Mouse (Mus musculus) limb, embryonic 12.5 days (tissue): ENCODE measurements at regions not wholly inside any gene's neighbourhood (a gene's known extent, or its start where the extent isn't known, plus 50 kb on each side); places are given as distances from the start of the nearest gene placed in this dataset.

Experiments
- ATAC-seq: fragments of 200-750 bp; cut with Nextera tagmentation; 2 replicates; pipeline ENCODE4 v1.8.0; 2017; ENCODE audit warnings: low read depth, moderate TSS enrichment; ENCODE audit not compliant: insufficient number of reproducible peaks, insufficient read depth, low FRiP score, low TSS enrichment
- H3K27ac ChIP-seq: fragments of 300-500 bp; sonication (generic); 2 replicates; pipeline ENCODE4 v1.5.1; 2016; ENCODE audit warnings: mild to moderate bottlenecking, moderate library complexity
- H3K27me3 ChIP-seq: fragments of 300-500 bp; sonication (generic); 2 replicates; pipeline ENCODE4 v1.6.1; 2016; ENCODE audit warnings: mild to moderate bottlenecking, moderate library complexity
- H3K36me3 ChIP-seq: fragments of 300-500 bp; sonication (generic); 2 replicates; pipeline ENCODE4 v1.6.1; 2016; ENCODE audit warnings: mild to moderate bottlenecking, moderate library complexity
- H3K4me1 ChIP-seq: fragments of 300-500 bp; sonication (generic); replicated peaks from 2 replicates; pipeline ENCODE4 v1.6.1; 2016
- H3K4me2 ChIP-seq: fragments of 300-500 bp; sonication (generic); 2 replicates; pipeline ENCODE4 v1.6.1; 2016; ENCODE audit warnings: mild to moderate bottlenecking, moderate library complexity
- H3K4me3 ChIP-seq: fragments of 300-500 bp; sonication (generic); replicated peaks from 2 replicates; pipeline ENCODE4 v1.5.1; 2016; ENCODE audit warnings: mild to moderate bottlenecking
- H3K9ac ChIP-seq: fragments of 300-500 bp; sonication (generic); replicated peaks from 2 replicates; pipeline ENCODE4 v1.6.1; 2016; ENCODE audit warnings: mild to moderate bottlenecking, moderate library complexity
- H3K9me3 ChIP-seq: fragments of 300-500 bp; sonication (generic); 2 replicates; pipeline ENCODE4 v1.6.1; 2016; ENCODE audit warnings: mild to moderate bottlenecking, moderate library complexity
- WGBS: fragments of 180-500 bp; shearing (Covaris S2); methylation state at CpG from one replicate; pipeline ENCODE4 v1.1.7; 2016; 5-methylcytosine and 5-hydroxymethylcytosine counted together

DNA sequence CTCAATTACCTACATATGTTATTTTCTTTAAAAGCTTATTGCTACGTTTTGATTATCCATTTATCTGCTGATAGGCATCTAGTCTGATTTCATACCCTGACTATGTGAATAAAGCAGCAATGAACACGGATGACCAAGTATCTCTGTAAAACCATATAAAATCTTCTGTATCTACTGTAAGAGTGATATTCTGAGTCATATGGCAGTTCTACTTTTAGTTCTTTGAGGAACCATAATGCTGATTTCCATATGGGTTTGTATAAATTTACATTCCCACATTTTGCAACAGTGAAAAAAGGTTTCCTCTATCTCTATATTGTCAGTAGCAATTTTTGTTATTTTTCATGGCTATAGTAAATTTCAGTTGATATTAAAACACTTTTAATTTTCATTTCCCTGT, 280.6 kb downstream of the Fsip2 start:
- 73% methylated on average over 2 of the region's 2 CpGs for WGBS
- H3K9ac ChIP-seq = no peak overlapping the region

DNA sequence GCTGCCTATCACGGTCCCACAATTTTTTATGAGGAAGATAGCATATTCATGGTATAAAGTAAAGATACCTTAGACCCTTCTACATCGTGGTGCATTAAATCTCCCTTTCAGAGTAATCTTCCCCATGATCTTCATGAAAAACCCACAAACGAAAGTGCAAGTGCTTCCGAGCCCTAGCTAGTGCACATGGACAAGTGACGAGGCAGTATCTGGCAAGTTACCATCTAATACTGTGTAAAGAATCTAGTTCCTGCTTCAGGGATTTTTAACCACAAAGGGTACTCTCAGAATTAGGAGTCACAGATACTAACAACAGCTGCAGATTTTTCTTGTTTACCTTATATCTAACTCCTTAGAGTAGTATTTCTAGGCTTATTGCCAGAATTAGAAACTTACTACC, 282.8 kb downstream of the Fsip2 start:
- no peak for ATAC-seq
- no peaks in the 10 kb centered on the region for H3K36me3 ChIP-seq
- no peaks in the 10 kb centered on the region for H3K4me1 ChIP-seq
- H3K9ac ChIP-seq = no peak overlapping the region
- no peak overlapping the region for H3K4me3 ChIP-seq
- no peak overlapping the region for H3K4me2 ChIP-seq
- no peaks in the 10 kb centered on the region for H3K27me3 ChIP-seq
- no peaks in the 10 kb centered on the region for H3K9me3 ChIP-seq
- H3K27ac ChIP-seq = no peak overlapping the region
- 86% methylated on average over 5 of the region's 5 CpGs for WGBS

More for the DNA sequence above, 280.6 kb downstream of the Fsip2 start:
- no peaks in the 10 kb centered on the region for H3K36me3 ChIP-seq
- H3K27me3 ChIP-seq = no peaks in the 10 kb centered on the region
- no peak for ATAC-seq
- H3K27ac ChIP-seq = no peak overlapping the region
- H3K4me3 ChIP-seq = no peak overlapping the region
- no peak overlapping the region for H3K4me2 ChIP-seq
- no peaks in the 10 kb centered on the region for H3K9me3 ChIP-seq
- no peaks in the 10 kb centered on the region for H3K4me1 ChIP-seq

DNA sequence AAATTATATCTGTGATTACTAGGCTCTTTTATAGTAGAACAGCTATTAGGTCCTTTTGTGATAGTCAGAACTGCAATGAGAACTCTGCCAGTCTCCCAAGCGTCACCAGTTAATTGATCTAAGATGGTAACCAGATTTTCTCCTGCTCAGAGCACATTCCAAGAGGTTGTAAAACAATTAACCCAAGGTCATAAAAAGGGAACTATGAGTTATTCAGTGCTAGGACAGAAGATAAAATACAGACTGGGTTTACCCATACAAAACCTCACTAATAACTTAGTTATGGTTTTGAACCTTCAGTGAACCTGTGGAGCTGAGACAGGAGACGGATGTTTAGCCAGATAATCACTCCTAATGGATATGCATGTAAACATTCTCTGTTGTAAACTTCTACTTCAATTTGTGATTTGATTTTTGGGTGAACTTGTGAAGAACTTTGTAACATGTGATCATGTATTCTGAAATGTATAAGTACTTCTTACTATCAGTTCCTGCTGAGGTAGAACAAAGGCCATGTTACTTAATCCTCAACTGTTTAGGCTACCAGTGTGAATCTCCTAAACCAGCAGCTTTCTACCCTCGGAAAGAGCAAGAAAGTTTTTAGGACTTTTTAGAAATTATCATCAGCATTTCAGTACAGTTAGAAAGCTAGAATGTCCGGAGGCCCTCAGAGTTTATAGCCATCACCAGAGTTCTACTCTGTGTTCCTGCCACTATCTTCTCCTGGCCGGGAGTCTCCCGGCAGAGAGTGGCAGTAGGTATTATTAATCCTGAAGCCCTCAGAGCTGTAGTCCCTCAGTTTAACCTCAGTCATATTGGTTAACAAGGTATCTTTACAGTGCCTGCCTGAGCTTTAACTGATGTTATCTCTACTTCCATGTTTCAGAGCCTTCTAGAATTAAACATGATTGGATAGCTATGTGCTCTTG, 308.0 kb downstream of the Fsip2 start:
- no peak overlapping the region for H3K27ac ChIP-seq
- H3K4me3 ChIP-seq = no peak overlapping the region
- H3K9me3 ChIP-seq = no peaks in the 10 kb centered on the region
- no peaks in the 10 kb centered on the region for H3K27me3 ChIP-seq
- H3K4me2 ChIP-seq = no peak overlapping the region
- no peak for ATAC-seq
- H3K36me3 ChIP-seq = no peaks in the 10 kb centered on the region
- no peaks in the 10 kb centered on the region for H3K4me1 ChIP-seq
- no peak overlapping the region for H3K9ac ChIP-seq
- 17% methylated on average over 6 of the region's 6 CpGs for WGBS

DNA sequence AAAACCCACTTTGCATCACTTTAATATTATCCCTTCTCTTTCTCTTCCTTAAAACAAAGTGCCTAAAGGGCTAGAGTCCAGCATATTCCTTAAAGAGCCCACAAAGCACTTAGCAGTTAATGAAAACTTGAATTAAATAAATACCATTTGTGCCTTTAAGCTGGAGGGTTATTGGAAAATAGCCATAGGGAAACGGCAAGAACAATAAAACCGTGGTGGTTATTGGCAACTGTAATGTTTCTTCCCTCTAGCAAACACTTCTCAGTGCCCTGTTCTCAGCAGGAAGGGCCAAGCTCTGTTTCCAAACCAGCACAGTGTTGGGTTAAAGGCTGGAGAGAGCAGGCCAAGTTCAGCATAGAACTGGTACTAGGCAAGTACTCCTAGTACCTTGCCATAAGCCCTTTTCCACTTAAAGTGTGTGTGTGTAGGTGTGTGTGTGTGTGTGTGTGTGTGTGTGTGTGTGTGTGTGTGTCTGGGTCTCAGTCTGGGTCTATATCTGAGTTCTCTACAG, 313.4 kb downstream of the Fsip2 start:
- Histone ChIP-seq H3K4me3 (no peak overlapping the region), H3K27ac (no peak overlapping the region), H3K36me3 (no peaks in the 10 kb centered on the region), H3K27me3 (no peaks in the 10 kb centered on the region), H3K4me1 (peaks cover 5% of the 10 kb centered on the region; the same call in 1 of the 2 replicates), H3K9me3 (no peaks in the 10 kb centered on the region), H3K4me2 (no peak overlapping the region), H3K9ac (no peak overlapping the region)
- 28% methylated on average over 2 of the region's 2 CpGs for WGBS
- peak; percentile 66; the same call in 1 of the 2 replicates for ATAC-seq

DNA sequence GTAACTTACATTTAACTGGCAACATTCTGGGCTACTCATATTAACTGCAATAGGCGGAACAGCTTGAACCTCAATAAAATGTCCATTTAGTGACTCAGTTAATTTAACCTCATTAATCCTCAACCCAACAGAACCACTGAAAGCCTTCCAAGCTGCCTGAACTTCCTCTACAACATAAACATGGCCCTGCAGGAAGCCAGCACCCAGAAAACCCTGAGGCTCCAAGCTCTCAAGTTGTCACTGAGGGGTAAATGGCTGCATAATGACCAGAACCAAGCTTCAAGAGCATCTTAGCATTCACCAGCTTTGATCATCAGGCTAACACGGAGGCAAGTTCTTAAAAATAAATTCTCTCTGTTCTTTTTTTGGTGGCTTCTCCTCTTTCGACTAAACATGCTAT, 315.2 kb downstream of the Fsip2 start:
- Histone ChIP-seq H3K9me3 (no peaks in the 10 kb centered on the region), H3K27me3 (no peaks in the 10 kb centered on the region), H3K9ac (no peak overlapping the region), H3K27ac (no peak overlapping the region), H3K4me2 (no peak overlapping the region), H3K4me1 (peaks cover 5% of the 10 kb centered on the region; the same call in 1 of the 2 replicates), H3K4me3 (no peak overlapping the region), H3K36me3 (no peaks in the 10 kb centered on the region)
- 29% methylated on average over 3 of the region's 3 CpGs for WGBS
- ATAC-seq = no peak

DNA sequence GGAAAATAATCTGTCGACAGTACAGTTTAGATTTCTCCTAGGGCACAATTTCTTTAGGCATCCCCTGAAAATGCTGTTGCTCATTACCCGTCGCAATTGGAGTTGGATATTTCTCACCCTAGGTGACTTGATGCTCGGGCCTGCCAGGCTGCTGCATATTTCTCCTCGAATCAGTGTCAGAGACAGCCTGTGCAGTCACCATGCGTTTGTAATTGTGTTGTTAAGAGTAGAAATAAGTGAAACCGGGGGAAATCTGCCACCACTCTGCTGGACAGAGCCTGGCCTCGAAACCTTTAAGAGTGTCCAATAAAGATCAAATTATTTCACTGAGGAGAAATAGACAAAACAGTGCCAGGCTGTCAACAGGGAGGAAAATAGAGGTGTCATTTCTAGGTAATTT, 340.7 kb upstream of the Zc3h15 start:
- Histone ChIP-seq H3K27ac (no peak overlapping the region), H3K9me3 (no peaks in the 10 kb centered on the region), H3K4me1 (no peaks in the 10 kb centered on the region), H3K9ac (no peak overlapping the region), H3K27me3 (no peaks in the 10 kb centered on the region), H3K4me2 (no peak overlapping the region), H3K4me3 (no peak overlapping the region), H3K36me3 (no peaks in the 10 kb centered on the region)
- 58% methylated on average over 8 of the region's 8 CpGs for WGBS
- ATAC-seq = no peak

DNA sequence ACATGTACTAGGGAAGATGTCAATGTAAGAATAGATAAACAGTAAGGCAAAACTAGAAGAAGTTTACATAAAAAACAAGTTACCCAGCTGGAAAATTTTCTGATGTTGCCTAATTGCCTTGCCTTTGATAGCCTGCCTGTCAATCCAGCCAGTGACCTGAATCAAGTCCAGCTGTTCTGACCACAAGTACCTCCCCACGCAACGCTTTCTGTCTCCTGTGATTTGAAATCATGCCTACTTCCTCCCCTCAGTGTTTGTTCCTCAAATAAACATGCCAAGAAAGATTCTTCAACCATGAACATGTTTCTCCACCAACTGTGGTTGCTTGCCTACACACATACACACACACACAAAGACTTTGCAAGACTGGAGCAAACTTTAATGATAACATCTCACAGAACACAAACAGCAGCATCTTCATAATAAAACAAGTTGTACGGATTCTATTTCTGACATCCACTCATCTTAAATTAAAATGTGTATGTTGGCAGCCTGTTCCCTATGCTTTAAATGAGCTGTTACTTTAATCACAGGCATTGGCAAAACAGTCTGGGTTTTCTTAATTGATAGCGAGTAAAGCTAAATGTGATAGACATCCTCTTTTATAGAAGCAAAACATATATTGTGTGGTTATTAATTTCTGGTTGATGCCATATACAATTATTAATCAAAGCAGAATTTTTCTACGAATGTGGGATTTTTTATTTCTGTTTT, 312.0 kb upstream of the Zc3h15 start:
- Histone ChIP-seq H3K9me3 (no peaks in the 10 kb centered on the region), H3K9ac (no peak overlapping the region), H3K27me3 (no peaks in the 10 kb centered on the region), H3K36me3 (no peaks in the 10 kb centered on the region), H3K27ac (no peak overlapping the region), H3K4me2 (no peak overlapping the region), H3K4me3 (no peak overlapping the region), H3K4me1 (no peaks in the 10 kb centered on the region)
- WGBS = 53% methylated on average over 5 of the region's 5 CpGs
- ATAC-seq = no peak

DNA sequence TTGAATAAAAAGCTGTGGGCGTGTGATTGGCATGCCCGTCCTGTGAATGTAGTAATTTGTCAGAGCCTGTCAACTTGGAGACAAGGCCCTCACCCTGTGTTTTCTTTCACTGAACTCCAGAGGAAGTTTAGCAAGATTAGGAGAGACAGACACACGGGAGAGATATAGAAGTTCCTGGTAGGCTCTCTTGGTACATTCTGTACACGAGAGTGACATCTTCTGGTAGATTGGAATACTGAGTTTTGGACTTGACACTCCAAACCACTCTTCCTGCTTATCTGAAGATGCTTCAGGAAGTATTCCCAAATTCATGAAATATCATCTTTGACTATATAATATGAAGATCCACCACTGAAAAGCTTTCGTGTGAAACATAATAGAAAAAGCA, 311.5 kb upstream of the Zc3h15 start:
- H3K4me3 ChIP-seq = no peak overlapping the region
- WGBS = 38% methylated on average over 5 of the region's 5 CpGs
- no peak overlapping the region for H3K27ac ChIP-seq
- no peaks in the 10 kb centered on the region for H3K27me3 ChIP-seq
- H3K9me3 ChIP-seq = no peaks in the 10 kb centered on the region
- H3K36me3 ChIP-seq = no peaks in the 10 kb centered on the region
- H3K9ac ChIP-seq = no peak overlapping the region
- H3K4me2 ChIP-seq = no peak overlapping the region
- no peaks in the 10 kb centered on the region for H3K4me1 ChIP-seq
- no peak for ATAC-seq

DNA sequence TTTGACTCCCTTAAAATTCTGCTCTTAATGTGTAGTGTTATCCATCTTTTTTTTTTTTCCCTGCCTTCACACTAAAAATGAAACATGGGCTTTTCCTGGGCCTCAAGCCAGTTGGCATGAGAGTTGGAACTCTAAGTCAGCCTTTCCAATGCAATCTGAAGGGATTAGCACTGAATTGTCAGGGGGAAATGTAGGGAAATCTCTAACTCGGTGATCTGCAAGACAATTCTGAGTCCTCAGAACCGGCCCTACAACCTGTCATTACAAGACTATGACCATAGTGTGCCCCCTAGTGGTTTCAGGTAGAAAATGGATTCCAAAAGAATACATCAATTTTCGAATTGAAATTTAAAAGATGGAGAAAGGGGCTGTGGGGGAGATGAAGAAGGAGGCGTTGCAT, 306.9 kb upstream of the Zc3h15 start:
- no peaks in the 10 kb centered on the region for H3K36me3 ChIP-seq
- H3K27me3 ChIP-seq = no peaks in the 10 kb centered on the region
- no peak for ATAC-seq

DNA sequence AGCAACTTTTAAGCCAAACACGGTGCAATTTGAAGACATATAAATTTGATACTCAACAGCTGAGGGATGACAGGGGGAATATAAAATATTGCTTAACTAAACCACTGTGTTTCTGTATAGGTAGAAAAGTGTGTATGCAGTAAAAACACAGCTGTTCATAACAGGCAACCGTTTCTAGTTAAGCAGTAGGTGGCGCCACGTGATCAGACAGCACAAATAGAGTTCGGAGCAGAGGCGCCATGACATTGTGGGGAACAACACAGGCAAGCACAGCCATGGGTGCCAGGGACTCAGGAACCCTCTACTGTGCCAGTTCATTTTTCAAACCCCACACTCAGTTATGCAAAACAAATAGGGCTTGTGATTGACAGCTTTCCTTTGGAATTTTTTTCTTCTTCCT, 304.1 kb upstream of the Zc3h15 start:
- Histone ChIP-seq H3K27ac (no peak overlapping the region), H3K36me3 (no peaks in the 10 kb centered on the region), H3K27me3 (no peaks in the 10 kb centered on the region), H3K4me2 (no peak overlapping the region), H3K4me1 (no peaks in the 10 kb centered on the region), H3K9me3 (no peaks in the 10 kb centered on the region), H3K4me3 (no peak overlapping the region), H3K9ac (no peak overlapping the region)
- ATAC-seq = no peak
- WGBS = 80% methylated on average over 6 of the region's 6 CpGs

More for the DNA sequence above, 306.9 kb upstream of the Zc3h15 start:
- H3K9me3 ChIP-seq = no peaks in the 10 kb centered on the region
- H3K27ac ChIP-seq = no peak overlapping the region
- H3K4me1 ChIP-seq = no peaks in the 10 kb centered on the region
- H3K9ac ChIP-seq = no peak overlapping the region
- 37% methylated on average over 4 of the region's 4 CpGs for WGBS
- H3K4me2 ChIP-seq = no peak overlapping the region
- H3K4me3 ChIP-seq = no peak overlapping the region
